Mouse (Mus musculus) gonadal fat pad, adult 2 months (tissue): ENCODE data around the gene Btnl10. TPM values are rescaled to one million over a fixed set of nuclear protein-coding genes. Genes with fewer than 3 reads are reported as not detected.
"Not testable (repeated sequence)": the region's sequence is repeated elsewhere in the genome, so short reads cannot be mapped to it uniquely, and the experiment has no call there.

Experiments used
- DNase-seq: peaks from one replicate; pipeline ENCODE4 v3.0.0-alpha.2; 2012; ENCODE audit warnings: low read depth
- polyA plus RNA-seq: library from polyadenylated mRNA; depleted of rRNA; stranded (reverse); fragments of >200 nt; gene quantifications from 2 replicates; pipeline ENCODE4 v1.2.3, GENCODE M21; 2012

Gene Btnl10
- polyA plus RNA-seq, 1 experiment: 0.03 TPM

DNA sequence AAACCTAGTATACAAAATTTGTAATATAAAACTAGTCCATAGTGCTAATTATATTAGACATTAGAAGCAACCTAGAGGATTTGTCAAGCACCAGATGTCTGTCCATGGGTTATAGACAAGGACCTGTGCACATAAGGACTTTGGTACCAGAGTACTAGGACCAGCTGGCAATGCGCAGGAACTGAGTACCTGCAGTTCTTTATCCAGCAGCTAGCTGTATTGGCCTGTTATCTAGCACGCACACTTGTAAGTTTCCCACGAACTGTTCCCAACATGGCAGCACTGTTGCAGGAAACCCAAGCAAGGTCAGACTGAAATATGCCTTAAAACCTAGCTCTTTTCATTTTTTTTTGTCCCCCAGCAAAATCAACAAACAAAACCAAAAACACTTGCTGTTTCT lies 12.5 kb downstream of the Btnl10 start:
- no peak for DNase-seq

DNA sequence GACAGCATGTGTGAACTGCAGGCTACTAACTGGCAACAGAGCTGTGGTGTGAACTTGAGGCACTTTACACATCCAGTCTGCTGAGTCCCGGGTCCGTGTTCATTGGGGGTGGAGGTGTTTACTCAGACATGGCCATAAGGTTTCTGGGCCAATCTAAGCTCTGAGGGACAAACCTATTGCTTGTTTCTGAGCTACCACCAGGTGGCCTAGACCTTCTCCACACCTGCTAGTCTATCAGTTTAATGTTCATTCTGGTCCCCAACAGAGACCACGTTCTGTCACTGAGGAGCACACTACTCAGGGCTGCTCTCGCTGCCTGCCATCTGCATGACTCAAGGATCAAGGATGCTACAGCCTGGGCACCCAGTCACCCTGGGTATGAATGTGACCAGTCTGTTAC lies 13.9 kb downstream of the Btnl10 start:
- DNase-seq: no peak

DNA sequence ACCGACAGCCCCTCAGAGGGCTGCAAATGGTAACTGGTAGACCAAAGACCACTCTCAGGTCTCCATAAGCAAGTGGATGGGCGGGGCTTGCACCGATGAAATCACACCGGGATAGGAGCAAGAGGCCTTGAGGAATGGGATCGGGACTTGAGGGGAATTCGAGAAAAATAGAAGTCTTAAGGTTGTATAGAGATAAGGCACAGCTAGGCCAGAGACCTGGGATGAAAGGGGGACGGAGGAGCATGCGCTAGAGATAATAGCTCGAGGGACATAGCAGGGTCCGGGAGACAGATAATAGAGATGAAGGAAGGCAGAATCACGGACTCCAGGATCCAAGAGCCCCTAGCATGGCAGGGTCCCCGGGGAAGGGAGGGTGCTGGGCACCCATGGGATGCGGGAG lies 20.2 kb downstream of the Btnl10 start:
- no peak for DNase-seq

DNA sequence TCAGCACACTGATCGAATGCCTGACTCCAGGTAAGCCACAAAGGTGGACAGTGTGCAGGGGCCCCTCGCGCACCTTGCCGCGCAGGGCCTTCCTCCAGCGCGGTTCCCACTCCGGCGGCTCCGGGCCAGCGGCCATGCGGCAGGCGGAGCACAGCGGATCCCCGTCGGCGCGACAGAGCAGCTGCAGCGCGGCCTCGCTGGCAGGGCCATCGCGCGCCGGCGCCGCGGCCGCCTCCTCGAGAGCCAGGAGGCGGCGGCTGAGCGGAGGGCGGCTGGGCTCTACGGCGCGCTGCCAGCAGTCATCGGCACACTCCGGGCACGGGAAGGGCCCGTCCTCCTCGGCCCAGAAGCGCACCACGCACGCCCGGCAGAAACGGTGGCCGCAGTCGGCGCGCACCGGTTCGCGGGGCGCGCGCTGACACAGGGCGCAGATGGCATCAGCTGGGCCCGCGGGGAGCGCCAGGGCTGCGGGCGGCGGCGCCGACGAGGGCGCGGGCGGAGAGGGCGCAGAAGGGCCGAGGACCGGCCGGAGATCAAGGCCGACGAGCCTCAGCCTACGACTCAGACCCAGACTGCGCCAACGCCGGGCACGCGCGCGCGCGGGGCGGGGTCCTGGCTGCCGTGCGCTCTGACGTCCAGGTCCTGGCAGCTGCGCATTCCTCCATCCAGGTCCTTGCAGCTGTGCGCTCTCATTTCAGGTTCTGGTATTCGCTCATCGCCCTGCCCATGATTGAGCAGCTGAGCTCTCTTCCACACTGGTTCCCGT lies 20.8 kb downstream of the Btnl10 start, which contains the start of gene Rnf187:
TSS of gene Rnf187 (minus strand) at position 595 of the 766 bp plus-strand sequence.
- no peak for DNase-seq

DNA sequence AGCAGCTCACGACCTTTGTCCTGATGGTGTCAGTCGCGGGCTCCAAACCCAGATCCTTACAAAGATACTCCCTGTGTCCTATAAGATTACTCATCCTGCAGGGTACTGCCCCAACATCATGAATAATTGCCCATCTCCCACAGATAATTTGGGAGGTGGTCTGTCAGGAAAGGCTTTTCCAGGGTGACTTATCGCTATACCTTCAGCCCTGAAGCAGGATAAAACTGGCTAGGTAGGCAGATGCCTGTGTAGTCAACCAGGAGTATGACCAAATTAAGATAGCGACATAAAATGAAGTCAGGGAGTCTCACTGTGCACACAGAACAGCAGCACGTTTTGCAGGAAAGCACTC lies 21.4 kb downstream of the Btnl10 start:
- no peak for DNase-seq

DNA sequence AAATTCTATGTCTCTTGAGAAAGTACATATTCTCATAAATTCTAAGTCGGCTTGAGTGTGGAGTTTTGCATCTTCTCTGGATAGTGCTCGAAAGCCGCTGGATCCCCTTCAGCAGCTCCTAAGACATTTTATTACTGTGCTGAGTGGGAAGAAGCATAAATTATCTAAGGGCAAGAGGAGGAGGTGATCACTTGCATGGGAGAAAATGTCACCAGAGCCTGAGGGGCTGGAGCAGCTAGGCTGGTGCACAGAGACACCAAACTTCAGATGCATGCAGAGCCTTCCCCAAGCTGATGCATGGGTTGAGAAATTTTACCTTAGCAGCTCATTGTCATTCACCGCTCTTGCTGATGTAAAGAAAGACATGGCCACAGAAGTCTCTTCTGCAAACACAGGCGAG lies 26.4 kb downstream of the Btnl10 start:
- DNase-seq: no peak

DNA sequence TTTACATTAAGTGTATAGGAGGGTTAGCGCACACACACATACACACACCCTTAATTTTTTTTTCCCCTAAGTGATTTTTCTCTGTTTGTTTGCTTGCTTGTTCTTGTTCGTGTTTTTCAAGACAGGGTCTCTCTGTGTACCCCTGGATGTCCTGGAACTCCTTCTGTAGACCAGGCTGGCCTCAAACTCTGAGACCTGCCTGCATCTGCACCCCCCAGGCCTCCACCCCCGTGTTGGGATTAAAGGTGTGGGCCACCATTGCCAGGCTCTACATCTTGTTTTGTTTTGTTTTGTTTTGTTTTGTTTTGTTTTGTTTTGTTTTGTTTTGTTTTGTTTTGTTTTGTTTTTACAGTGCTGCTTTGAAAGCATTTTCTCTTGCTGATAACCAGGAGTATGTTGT lies 29.6 kb downstream of the Btnl10 start:
- no peak for DNase-seq

DNA sequence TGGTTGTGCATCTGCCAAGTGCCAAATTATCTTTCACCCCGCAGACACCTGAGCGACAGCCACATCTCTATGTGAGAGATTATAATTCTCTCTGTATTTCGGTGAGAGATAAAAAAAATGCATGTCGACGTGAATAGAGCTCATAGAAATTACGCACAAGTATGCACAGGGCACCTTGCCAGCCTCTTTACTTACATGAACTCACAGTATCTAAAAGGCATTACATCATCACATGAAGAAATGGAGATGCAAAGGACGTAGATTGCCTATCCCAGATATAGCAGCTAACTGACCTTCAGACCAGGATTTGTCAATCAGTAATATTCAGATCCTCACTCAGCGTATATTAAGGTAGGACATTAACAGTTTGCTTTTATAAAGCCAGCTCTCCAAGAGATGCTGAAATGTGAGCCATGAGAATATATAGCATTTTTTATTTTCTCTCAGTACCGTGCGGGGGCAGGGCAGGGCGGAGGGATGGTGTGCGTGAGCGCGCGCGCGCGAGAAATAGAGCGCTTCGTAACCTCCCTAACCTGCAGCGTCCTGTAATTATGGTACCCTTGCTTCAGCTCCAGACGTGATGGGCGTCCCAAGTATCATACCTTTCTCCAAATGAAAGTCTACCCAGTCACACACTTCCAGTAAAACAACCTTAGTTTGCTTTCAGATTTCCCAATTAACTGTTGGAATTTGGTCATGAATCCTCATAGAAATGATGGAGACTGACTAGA lies 30.3 kb downstream of the Btnl10 start:
- DNase-seq: no peak

DNA sequence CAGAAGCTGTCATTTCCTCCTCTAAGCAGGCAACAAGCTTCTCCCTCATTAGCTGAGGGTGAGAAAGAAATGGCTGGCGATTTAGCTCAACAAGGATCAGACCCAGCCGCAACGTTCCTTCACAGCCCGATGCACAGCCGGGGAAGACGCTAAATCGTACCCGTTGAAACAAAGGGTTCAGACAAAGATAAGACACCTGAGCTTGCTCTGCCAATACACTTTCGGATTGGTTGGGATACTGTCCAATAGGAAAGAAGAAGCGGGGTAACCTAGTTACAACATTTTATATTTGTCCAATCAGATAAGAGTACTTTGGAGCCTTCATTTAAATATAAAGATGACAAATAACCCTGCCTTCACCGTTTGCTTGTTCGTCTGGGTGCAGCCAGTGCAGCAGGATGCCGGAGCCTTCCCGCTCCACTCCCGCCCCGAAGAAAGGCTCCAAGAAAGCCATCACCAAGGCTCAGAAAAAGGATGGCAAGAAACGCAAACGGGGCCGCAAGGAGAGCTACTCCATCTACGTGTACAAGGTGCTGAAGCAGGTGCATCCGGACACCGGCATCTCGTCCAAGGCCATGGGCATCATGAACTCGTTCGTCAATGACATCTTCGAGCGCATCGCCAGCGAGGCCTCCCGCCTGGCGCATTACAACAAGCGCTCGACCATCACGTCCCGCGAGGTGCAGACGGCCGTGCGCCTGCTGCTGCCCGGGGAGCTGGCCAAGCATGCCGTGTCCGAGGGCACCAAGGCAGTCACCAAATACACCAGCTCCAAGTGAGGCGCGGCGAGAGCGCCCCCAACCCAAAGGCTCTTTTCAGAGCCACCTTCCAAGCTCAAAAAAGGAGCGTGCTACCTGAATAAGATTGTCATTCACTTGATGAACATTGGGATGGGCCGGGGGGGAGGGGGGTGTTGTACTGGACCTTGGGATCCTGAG lies 31.1 kb downstream of the Btnl10 start, which contains the start of gene Hist3h2ba:
TSS of gene Hist3h2ba (plus strand) at position 379 of the 938 bp plus-strand sequence.
- no peak for DNase-seq

DNA sequence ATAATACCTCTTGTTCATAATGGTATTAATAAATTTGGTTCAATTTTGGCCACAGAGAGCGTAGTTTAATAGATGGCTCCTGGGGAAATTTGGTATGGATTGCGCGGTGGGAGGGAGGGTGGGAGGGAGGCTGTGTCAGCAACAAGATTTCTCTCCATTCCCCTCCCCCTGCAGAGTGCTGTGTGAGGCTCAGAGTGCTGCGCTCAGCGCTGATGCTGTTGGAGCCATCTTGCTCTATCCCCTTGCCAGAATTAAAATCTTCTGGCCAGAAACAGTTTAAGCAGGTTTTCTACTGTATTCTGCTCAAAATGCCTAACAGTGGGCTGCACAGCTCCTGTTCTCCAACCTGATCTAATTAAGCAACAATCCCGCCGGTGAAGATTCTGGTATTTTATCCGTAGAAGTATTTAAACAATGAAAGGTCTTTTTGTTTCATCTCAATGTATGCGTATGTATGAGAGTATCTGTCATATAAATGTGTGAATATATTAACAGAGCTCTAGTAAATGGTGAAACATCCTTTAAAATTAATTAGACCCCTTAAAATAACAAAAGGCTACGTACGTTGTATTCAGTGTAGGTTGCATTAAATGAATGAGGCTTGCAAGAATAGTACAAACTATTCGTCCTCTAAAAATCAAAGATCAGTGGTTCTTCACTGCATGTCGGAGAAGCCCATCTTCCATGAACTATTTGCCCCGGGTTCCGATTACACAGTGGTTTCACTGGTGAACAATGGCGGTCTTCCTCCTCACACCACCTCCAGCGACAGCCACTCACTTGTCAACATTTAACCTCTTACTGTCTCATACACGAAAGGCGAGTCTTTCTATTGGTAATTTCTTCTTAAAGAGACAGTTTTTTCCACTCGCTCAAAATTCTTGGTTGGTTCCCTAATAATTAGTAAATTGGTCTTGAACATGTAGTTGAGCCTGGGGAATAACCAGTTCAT lies 32.0 kb downstream of the Btnl10 start:
- DNase-seq: no peak

DNA sequence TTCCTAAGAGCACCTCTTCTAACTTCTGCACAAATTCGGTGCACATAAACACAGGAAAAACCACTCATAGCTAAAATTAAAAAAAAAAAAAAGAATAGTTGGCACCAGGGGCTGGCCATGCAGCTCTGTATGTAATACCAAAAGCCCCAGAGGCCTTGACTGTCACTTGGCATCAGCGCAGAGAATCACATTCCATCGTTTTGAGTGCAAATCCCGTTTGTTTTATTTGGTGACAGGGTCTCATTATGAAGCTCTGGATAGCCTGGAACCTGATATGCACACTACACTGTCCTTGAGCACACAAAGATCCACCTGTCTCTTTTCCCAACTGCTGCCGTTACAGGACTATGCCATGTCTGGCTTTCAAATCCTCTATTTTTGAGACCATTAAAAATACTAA lies 33.5 kb downstream of the Btnl10 start:
- DNase-seq: no peak

DNA sequence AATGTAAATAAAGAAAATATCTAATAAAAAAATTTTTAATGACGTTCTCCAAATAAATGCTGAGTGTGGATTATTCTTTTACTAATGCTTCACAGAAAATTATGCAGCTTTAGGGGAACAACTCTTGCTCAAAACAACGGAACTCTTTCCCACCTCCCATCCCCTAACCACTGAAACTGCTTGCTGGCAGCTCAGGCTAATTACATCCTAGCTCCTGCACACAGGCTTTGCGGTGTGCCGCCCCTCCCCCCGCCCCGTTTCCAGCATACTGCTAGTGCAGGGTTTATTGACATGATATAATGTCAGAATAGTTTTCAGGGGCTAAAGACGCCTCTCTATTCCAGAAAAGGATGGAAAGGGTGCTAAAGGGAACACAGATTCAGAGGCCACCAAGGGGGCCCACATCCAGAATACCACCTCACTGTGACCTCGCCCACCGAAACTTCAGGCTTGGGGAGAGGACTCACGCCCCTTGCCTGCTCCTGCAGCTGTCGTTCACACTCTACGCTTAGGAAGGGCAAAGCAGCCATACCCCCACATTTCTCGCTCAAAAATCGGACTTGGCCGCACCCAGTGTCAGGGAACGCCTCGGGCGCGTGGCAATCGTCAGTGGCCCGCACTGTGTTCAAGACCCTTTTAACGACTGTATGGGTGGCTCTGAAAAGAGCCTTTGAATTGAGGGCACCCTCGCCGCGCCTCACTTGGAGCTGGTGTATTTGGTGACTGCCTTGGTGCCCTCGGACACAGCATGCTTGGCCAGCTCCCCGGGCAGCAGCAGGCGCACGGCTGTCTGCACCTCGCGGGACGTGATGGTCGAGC lies 35.9 kb downstream of the Btnl10 start:
- DNase-seq: no peak

DNA sequence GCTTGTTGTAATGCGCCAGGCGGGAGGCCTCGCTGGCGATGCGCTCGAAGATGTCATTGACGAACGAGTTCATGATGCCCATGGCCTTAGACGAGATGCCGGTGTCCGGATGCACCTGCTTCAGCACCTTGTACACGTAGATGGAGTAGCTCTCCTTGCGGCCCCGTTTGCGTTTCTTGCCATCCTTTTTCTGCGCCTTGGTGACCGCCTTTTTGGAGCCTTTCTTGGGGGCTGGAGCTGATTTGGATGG lies 36.4 kb downstream of the Btnl10 start:
- not testable (repeated sequence) for DNase-seq

DNA sequence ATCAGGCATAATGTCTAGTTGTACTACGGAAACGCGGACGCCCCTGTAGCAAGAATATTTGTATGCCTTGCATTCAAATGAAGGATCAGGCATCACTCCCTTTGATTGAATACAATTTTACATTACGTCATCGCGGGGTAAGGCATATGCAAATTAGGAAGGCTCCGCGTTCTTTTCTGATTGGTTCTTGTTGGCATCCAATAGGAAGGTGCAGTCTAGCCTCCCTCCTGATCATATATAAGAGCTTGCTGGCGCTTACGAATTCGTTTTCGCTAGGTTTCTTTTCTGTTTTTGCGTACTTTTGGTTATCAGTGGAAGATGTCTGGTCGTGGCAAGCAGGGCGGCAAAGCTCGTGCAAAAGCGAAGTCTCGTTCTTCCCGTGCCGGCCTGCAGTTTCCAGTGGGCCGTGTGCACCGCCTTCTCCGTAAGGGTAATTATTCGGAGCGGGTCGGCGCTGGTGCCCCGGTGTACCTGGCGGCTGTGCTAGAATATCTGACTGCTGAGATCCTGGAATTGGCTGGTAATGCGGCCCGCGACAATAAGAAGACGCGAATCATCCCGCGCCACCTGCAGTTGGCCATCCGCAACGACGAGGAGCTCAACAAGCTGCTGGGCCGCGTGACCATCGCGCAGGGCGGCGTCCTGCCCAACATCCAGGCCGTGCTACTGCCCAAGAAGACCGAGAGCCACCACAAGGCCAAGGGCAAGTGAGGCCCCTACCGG lies 36.9 kb downstream of the Btnl10 start, which contains the start of the genes Hist3h2a and Trim17:
TSS of gene Hist3h2a (plus strand) at position 266 of the 723 bp plus-strand sequence.
TSS of gene Trim17 (plus strand) at position 266 of the 723 bp plus-strand sequence.
- peak; percentile 87 for DNase-seq

DNA sequence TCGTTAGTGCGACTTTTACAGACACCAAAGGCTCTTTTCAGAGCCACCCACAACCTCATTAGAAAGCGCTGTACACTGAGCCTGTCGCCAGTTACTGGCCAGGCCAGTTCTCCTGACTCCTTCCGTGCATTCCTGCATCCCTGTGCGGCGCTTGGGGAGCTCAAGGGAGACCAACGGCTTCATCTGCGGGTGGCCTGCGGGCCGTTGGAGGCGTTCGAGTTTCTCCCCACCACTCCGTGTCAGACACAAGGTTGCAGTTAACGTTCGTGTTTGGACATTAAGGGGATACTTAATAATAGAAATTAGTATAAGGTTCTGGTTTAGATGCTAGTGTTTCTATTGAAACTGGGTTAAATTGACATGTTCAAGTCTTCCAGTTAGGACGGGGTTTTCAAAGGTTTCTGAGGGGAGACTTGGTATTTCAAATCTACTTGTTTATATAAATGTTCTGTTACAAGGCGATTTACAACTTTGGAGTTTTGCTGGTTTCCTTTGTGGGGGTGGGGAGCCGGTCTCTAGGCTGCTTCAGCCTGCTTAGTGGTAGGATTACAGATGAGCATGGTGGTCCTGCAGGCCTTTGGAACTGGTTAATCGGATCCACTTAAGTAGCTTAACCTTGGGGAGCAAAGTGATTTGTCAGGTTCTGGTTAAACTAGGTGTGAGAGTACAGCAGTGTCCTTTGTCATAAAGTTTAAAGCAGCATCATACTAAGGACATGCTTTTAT lies 37.6 kb downstream of the Btnl10 start:
- no peak for DNase-seq

DNA sequence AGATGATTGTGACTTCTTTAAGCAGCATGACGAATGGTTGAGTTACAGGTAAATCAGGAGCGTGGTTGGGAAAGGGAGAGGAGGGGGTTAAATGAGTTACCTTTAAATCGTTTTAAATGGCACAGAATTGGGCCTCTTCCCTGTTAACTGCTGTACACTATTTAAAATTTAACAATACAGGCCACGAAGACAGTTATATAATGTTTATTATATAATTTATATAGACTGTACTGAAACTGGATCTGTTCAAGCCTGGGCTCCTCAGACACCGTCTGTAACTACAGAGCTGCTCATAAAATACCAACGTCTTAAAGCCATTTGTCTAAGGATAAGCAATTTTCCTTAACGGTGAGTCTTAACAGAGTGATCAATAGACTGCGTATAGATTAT lies 38.2 kb downstream of the Btnl10 start:
- no peak for DNase-seq

DNA sequence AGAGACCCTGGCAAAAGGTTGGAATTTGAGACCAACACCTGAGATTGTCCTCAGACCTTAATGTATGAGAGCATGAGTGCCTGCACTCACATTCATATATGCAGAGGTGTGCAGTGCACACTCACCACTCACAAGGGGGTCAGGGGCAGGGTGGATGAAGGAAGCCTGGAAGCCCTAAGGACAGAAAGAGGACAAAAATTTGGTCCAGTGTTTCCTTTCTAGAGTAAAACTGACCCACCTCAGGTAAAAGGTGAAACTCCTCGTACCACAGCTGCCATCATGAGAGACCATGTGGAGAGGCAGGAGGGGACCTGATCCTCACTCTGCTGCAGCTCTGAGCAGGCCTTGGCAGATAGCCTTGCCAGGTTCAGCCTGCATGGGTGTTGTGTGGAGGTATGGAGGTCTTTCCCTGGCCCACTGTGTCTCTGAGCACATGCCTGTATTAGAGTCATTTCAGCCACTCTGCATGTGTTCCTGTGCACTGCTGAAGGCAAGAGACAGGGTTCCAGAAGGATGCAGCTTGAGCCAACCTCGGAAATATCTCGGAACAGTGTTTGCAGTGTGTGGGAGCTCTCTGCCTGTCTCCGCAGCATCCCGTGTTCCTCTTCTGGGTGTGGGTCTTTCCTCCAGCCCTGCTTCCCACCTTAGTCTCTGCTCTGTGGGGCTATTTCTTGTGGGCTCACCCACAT lies 39.7 kb downstream of the Btnl10 start:
- DNase-seq: no peak

DNA sequence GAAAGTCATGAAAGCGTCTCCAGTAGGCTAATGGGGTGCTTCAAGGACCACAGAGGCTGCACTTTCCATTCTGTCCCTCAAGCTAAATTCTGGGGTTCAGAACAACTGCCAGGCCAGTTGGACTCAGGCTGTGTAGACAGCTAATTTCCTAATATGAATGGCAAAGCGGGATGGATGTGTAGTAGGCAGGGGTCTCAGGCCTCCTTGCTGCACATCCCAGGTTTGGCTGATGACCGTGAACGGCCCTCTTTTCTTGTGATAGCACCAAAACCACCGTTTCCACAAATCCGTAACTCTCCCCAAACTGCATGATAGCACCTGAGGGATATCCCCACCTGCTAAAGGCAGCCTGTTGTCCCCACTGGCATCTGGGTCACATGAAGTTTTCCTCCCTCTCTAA lies 40.8 kb downstream of the Btnl10 start:
- DNase-seq: no peak
